Mouse (Mus musculus) liver, embryonic 11.5 days (tissue): ENCODE data around the gene Tmem108. TPM values are rescaled to one million over a fixed set of nuclear protein-coding genes. Genes with fewer than 3 reads are reported as not detected.

ENCODE experiments used
- ATAC-seq: fragments of 200-750 bp; cut with Nextera tagmentation; replicated peaks from 2 replicates; pipeline ENCODE4 v1.8.0; 2017; ENCODE audit warnings: moderate number of reproducible peaks, mild to moderate bottlenecking, moderate TSS enrichment, moderate library complexity; ENCODE audit not compliant: low FRiP score
- DNase-seq: peaks from one replicate; pipeline ENCODE4 v3.0.0-alpha.2; 2017; ENCODE audit warnings: low spot score
- H3K27ac ChIP-seq: fragments of 300-500 bp; sonication (generic); 2 replicates; pipeline ENCODE4 v1.5.1; 2014; ENCODE audit warnings: mild to moderate bottlenecking, low read depth, low read length, control low read depth
- H3K27me3 ChIP-seq: fragments of 300-500 bp; sonication (generic); replicated peaks from 2 replicates; pipeline ENCODE4 v1.6.1; 2014; ENCODE audit warnings: low read length, mixed read lengths; ENCODE audit not compliant: control insufficient read depth, insufficient read depth
- H3K36me3 ChIP-seq: fragments of 300-500 bp; sonication (generic); 2 replicates; pipeline ENCODE4 v1.6.1; 2014; ENCODE audit warnings: mild to moderate bottlenecking, low read length, moderate library complexity, mixed read lengths; ENCODE audit not compliant: control insufficient read depth, insufficient read depth
- H3K4me1 ChIP-seq: fragments of 300-500 bp; sonication (generic); replicated peaks from 2 replicates; pipeline ENCODE4 v1.6.1; 2014; ENCODE audit warnings: low read length, mixed read lengths; ENCODE audit not compliant: control insufficient read depth, insufficient read depth
- H3K4me2 ChIP-seq: fragments of 300-500 bp; sonication (generic); 2 replicates; pipeline ENCODE4 v1.6.1; 2014; ENCODE audit warnings: mild to moderate bottlenecking, control low read depth, moderate library complexity
- H3K4me3 ChIP-seq: fragments of 300-500 bp; sonication (generic); 2 replicates; pipeline ENCODE4 v1.5.1; 2014; ENCODE audit warnings: low read depth, low read length, control low read depth
- H3K9ac ChIP-seq: fragments of 300-500 bp; sonication (generic); 2 replicates; pipeline ENCODE4 v1.6.1; 2014; ENCODE audit warnings: low read depth, low read length, control low read depth
- H3K9me3 ChIP-seq: fragments of 300-500 bp; sonication (generic); 2 replicates; pipeline ENCODE4 v1.6.1; 2016; ENCODE audit warnings: low read length, inconsistent platforms, mixed read lengths; ENCODE audit not compliant: control insufficient read depth
- WGBS: fragments of 180-500 bp; shearing (Covaris S2); extraction: QIAGEN DNeasy Blood & Tissue Kit; methylation state at CpG from one replicate; pipeline ENCODE4 v1.1.7; 2014; 5-methylcytosine and 5-hydroxymethylcytosine counted together
- polyA plus RNA-seq: library from polyadenylated mRNA; unstranded; fragments of >200 nt; fragmentation: Nextera tagmentation; extraction: Ambion mirVana; gene quantifications from 2 replicates; pipeline ENCODE4 v1.2.1, GENCODE M21; 2014

Tmem108 gene
- polyA plus RNA-seq, 1 experiment from 2014 or later: 17.6 TPM

DNA sequence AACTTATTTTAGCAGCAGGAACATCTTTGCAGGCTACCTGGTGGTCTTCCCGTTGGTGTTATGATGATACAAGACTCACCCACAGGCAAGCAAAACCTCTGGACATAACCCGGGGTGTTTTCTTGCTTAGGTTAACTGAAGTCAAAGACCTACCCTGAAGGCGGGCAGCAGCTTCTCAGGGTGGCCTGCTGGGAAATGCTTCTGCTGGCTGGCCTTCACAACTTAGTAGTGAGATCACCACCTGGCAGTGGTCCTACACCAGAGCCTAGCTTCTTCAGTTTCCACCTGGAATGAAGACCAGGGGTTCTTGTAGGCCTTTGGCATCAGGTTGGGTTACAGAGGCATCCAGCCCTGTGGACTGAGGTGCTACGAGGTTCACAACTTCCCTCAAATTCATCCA lies 169.7 kb downstream of the Tmem108 start:
- Histone ChIP-seq H3K9ac (no peak overlapping the region), H3K4me3 (no peak overlapping the region), H3K4me1 (no peaks in the 10 kb centered on the region), H3K27me3 (no peaks in the 10 kb centered on the region), H3K4me2 (no peak overlapping the region), H3K36me3 (no peaks in the 10 kb centered on the region), H3K9me3 (no peaks in the 10 kb centered on the region), H3K27ac (no peak overlapping the region)
- no peak for DNase-seq
- 83% methylated on average over 4 of the region's 4 CpGs for WGBS
- ATAC-seq: no peak

DNA sequence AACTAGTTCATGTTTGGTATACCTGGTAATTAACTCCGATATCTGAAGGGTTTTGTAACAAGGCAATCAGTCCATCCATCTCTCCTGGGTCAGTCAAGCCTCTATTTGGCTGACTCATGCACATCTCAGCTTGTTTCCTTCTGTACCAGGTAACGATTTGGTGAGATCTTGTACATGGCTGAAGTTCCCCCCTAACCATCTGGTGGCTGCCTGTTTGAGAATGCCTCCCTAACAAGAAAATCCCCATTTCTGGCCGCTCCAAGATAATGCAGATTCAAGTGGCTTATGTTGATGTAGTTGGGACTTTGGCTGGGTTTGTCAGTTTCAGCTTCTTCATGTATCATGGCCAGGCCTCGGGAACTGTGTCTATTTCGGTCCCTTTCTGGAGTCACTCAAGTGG lies 170.8 kb downstream of the Tmem108 start:
- WGBS: 81% methylated on average over 5 of the region's 5 CpGs
- ATAC-seq: no peak
- no peaks in the 10 kb centered on the region for H3K4me1 ChIP-seq
- DNase-seq: no peak
- H3K27ac ChIP-seq: no peak overlapping the region
- H3K27me3 ChIP-seq: no peaks in the 10 kb centered on the region
- H3K4me3 ChIP-seq: no peak overlapping the region
- H3K9me3 ChIP-seq: no peaks in the 10 kb centered on the region
- no peak overlapping the region for H3K9ac ChIP-seq
- H3K4me2 ChIP-seq: no peak overlapping the region
- no peaks in the 10 kb centered on the region for H3K36me3 ChIP-seq

GRCm38 (mm10) chr9:103584865-103585264 lies 176.8 kb downstream of the Tmem108 start:
- Histone ChIP-seq H3K9me3 (no peaks in the 10 kb centered on the region), H3K36me3 (no peaks in the 10 kb centered on the region), H3K4me2 (no peak overlapping the region), H3K27me3 (no peaks in the 10 kb centered on the region), H3K4me3 (no peak overlapping the region), H3K9ac (no peak overlapping the region), H3K27ac (no peak overlapping the region), H3K4me1 (no peaks in the 10 kb centered on the region)
- WGBS: 89% methylated on average over 4 of the region's 4 CpGs
- DNase-seq (no peak), ATAC-seq (no peak)

GRCm38 (mm10) chr9:103582249-103582961 lies 179.2 kb downstream of the Tmem108 start:
- Histone ChIP-seq H3K27ac (no peak overlapping the region), H3K9me3 (no peaks in the 10 kb centered on the region), H3K9ac (no peak overlapping the region), H3K4me2 (no peak overlapping the region), H3K36me3 (no peaks in the 10 kb centered on the region), H3K27me3 (no peaks in the 10 kb centered on the region), H3K4me1 (no peaks in the 10 kb centered on the region), H3K4me3 (no peak overlapping the region)
- 84% methylated on average over 10 of the region's 10 CpGs for WGBS
- ATAC-seq: no peak
- DNase-seq: no peak

GRCm38 (mm10) chr9:103580621-103581020 lies 181.0 kb downstream of the Tmem108 start:
- Histone ChIP-seq H3K4me1 (no peaks in the 10 kb centered on the region), H3K9me3 (no peaks in the 10 kb centered on the region)

DNA sequence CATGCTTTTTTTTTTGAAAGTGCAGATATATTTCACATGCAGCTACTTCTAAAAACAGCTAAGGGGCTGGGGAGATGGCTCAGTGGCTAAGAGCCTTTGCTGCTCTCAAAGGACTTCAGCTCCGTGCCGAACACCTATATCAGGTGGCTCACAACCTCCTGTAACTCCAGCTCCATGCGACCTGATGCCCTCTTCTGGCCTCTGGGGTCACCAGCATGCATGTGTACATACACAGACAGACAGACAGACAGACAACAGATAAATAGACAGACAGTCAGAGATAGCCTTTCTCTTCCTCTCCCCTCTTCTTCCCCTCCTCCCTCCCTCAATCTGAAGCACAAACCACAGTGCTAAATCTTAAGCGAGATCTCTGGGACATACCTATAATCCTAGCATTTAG lies 181.5 kb downstream of the Tmem108 start:
- no peak for ATAC-seq
- no peaks in the 10 kb centered on the region for H3K4me1 ChIP-seq
- H3K4me3 ChIP-seq: no peak overlapping the region
- no peak overlapping the region for H3K9ac ChIP-seq
- no peak for DNase-seq
- no peak overlapping the region for H3K27ac ChIP-seq
- no peaks in the 10 kb centered on the region for H3K36me3 ChIP-seq
- no peak overlapping the region for H3K4me2 ChIP-seq
- H3K9me3 ChIP-seq: no peaks in the 10 kb centered on the region
- H3K27me3 ChIP-seq: no peaks in the 10 kb centered on the region
- WGBS: 86% methylated on average over 4 of the region's 4 CpGs

More at GRCm38 (mm10) chr9:103580621-103581020, 181.0 kb downstream of the Tmem108 start:
- H3K9ac ChIP-seq: no peak overlapping the region
- H3K4me2 ChIP-seq: no peak overlapping the region
- DNase-seq (no peak), ATAC-seq (no peak)
- H3K4me3 ChIP-seq: no peak overlapping the region
- WGBS: 94% methylated on average over 6 of the region's 6 CpGs
- no peak overlapping the region for H3K27ac ChIP-seq
- H3K27me3 ChIP-seq: no peaks in the 10 kb centered on the region
- no peaks in the 10 kb centered on the region for H3K36me3 ChIP-seq

DNA sequence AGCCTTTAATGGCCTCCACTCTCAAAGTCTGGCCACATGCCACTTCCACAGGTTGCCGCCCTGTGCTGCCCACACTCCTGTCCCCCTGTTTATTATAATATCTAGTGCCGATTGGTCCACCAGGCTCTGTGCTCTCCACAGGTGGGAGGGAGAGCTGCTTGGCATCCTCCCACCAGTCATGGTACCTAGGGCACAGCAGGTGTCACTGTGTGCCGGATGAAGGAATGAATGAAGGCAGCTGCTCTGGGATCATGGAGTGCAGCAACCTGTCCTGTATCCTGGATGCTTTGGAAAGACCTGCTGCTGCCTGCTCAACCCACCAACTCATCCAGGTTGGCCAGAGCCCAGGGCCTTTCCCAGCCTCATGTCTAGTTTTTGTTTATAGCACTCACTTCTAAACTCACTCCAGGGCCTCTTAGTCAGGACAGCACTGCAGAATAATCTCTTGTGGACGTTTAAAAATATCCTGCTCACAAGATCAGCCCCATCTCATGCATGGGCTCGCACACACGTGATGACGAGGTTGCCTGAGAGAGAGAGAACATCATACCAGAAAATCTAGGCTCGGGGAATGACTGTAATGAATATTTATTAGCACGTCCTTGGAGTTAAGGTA lies 182.1 kb downstream of the Tmem108 start:
- Histone ChIP-seq H3K27ac (no peak overlapping the region), H3K4me1 (no peaks in the 10 kb centered on the region), H3K9me3 (no peaks in the 10 kb centered on the region), H3K27me3 (no peaks in the 10 kb centered on the region), H3K4me2 (no peak overlapping the region), H3K4me3 (no peak overlapping the region), H3K36me3 (no peaks in the 10 kb centered on the region), H3K9ac (no peak overlapping the region)
- ATAC-seq (no peak), DNase-seq (no peak)
- 84% methylated on average over 9 of the region's 9 CpGs for WGBS

- Histone ChIP-seq H3K4me1 (no peaks in the 10 kb centered on the region), H3K27me3 (no peaks in the 10 kb centered on the region), H3K36me3 (no peaks in the 10 kb centered on the region), H3K27ac (no peak overlapping the region), H3K9ac (no peak overlapping the region), H3K4me3 (no peak overlapping the region), H3K4me2 (no peak overlapping the region), H3K9me3 (no peaks in the 10 kb centered on the region)
- 69% methylated on average over 4 of the region's 4 CpGs for WGBS
- ATAC-seq (no peak), DNase-seq (no peak)
These were observed 183.9 kb downstream of the Tmem108 start for GRCm38 (mm10) chr9:103577731-103578130.

DNA sequence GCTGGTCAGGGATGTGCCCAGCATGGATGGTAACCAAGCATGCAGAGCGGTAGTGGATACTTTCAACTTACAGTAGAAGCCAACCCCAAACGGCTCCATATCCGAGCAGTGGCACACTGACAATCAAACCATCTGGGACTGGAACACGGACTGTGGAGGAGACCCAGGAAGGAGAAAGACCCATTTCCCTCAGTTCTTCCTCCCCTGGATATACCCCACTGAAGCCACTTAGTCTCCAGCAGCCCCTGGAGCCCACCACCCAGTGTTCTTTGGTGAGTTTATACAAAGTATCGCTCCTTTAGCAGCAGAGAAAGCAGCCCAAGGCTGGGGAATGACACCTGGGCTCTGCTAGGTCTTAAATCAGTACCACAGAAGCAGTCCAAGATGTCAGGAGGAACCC lies 184.5 kb downstream of the Tmem108 start:
- no peaks in the 10 kb centered on the region for H3K27me3 ChIP-seq
- DNase-seq (no peak), ATAC-seq (no peak)
- H3K36me3 ChIP-seq: no peaks in the 10 kb centered on the region
- no peak overlapping the region for H3K9ac ChIP-seq
- no peak overlapping the region for H3K4me2 ChIP-seq
- no peak overlapping the region for H3K27ac ChIP-seq
- no peaks in the 10 kb centered on the region for H3K9me3 ChIP-seq
- WGBS: 90% methylated on average over 5 of the region's 5 CpGs
- H3K4me3 ChIP-seq: no peak overlapping the region
- H3K4me1 ChIP-seq: no peaks in the 10 kb centered on the region
